Mouse (Mus musculus) hindbrain, postnatal 0 days (tissue): ENCODE measurements at regions not wholly inside any gene's neighbourhood (a gene's known extent, or its start where the extent isn't known, plus 50 kb on each side); places are given as distances from the start of the nearest gene placed in this dataset.

Experiments used
- ATAC-seq: fragments of 200-750 bp; cut with Nextera tagmentation; 2 replicates; pipeline ENCODE4 v1.8.0; 2017; ENCODE audit warnings: mild to moderate bottlenecking, moderate TSS enrichment, moderate library complexity
- DNase-seq: peaks from one replicate; pipeline ENCODE4 v3.0.0-alpha.2; 2015; ENCODE audit warnings: low spot score
- H3K27ac ChIP-seq: fragments of 300-500 bp; sonication (generic); 2 replicates; pipeline ENCODE4 v1.5.1; 2014; ENCODE audit warnings: mild to moderate bottlenecking
- H3K27me3 ChIP-seq: fragments of 300-500 bp; sonication (generic); 2 replicates; pipeline ENCODE4 v1.6.1; 2014; ENCODE audit warnings: low read length, mixed read lengths; ENCODE audit not compliant: insufficient read depth
- H3K36me3 ChIP-seq: fragments of 300-500 bp; sonication (generic); 2 replicates; pipeline ENCODE4 v1.6.1; 2014; ENCODE audit warnings: low read length, mixed read lengths; ENCODE audit not compliant: insufficient read depth
- H3K4me1 ChIP-seq: fragments of 300-500 bp; sonication (generic); 2 replicates; pipeline ENCODE4 v1.6.1; 2014; ENCODE audit warnings: antibody characterized with exemption, low read length, mixed read lengths; ENCODE audit not compliant: insufficient read depth
- H3K4me2 ChIP-seq: fragments of 300-500 bp; sonication (generic); 2 replicates; pipeline ENCODE4 v1.6.1; 2014; ENCODE audit warnings: low read depth, mild to moderate bottlenecking, low read length, moderate library complexity, mixed read lengths
- H3K4me3 ChIP-seq: fragments of 300-500 bp; sonication (generic); 2 replicates; pipeline ENCODE4 v1.5.1; 2014; ENCODE audit warnings: low read length
- H3K9ac ChIP-seq: fragments of 300-500 bp; sonication (generic); replicated peaks from 2 replicates; pipeline ENCODE4 v1.6.1; 2014; ENCODE audit warnings: mild to moderate bottlenecking, low read length, moderate library complexity, mixed read lengths
- H3K9me3 ChIP-seq: fragments of 300-500 bp; sonication (generic); 2 replicates; pipeline ENCODE4 v1.6.1; 2016; ENCODE audit warnings: low read length, mixed read lengths
- CTCF ChIP-seq: IDR thresholded peaks from 2 replicates; pipeline ENCODE4 v1.5.1; 2016; ENCODE audit warnings: antibody characterized with exemption, control low read depth, low read depth
- WGBS: fragments of 180-500 bp; shearing (Covaris S2); extraction: QIAGEN DNeasy Blood & Tissue Kit; methylation state at CpG from one replicate; pipeline ENCODE4 v1.1.7; 2014; 5-methylcytosine and 5-hydroxymethylcytosine counted together

DNA sequence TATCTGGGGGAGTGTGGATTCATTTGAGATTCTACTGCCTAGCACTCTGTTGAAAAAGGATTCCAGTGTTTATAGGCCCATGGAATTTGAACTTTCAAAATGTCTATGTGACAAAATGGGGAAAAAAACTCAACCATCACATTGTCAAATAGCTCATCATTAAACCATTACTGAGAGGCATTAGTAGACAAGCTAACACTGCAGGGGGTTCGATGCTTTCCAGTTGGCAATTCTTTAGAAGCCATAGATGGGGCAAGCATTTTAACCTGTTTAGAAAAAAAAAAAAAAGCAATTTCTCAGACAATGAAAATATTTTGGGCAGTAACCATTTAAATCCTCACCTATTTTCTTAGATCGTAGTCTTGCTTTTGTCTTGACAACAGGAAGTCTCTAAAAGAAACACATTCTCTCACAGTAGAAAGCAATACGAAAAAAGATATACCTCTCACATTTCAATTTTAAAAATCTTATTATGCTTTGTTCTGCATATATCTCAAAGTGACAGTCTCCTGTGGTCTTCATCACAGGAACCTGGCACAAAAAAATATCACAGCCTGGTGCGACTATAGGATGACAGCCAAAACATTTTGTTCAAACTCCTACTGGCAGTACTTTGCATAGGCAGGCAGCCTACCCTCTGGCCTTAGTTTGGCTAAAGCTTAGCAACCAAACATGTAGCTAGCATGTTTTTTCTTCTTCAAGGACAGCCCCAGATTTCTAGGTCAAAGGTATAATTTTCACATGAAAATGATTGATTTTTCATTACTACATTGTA lies 1787.5 kb downstream of the Pcdh19 start:
- 64% methylated on average over 4 of the region's 4 CpGs for WGBS
- Histone ChIP-seq H3K4me1 (no peaks in the 10 kb centered on the region), H3K4me3 (no peak overlapping the region), H3K27me3 (no peaks in the 10 kb centered on the region), H3K27ac (no peak overlapping the region), H3K9ac (no peak overlapping the region), H3K36me3 (no peaks in the 10 kb centered on the region), H3K4me2 (no peak overlapping the region), H3K9me3 (no peaks in the 10 kb centered on the region)
- peak; percentile 9 for DNase-seq
- peak; percentile 18; the same call in 1 of the 2 replicates for TF ChIP-seq CTCF
- ATAC-seq = no peak

- WGBS = 97% methylated on average over 1 of the region's 1 CpGs
- H3K4me2 ChIP-seq = no peak overlapping the region
- H3K4me3 ChIP-seq = no peak overlapping the region
- DNase-seq (no peak), ATAC-seq (no peak)
- H3K27me3 ChIP-seq = no peaks in the 10 kb centered on the region
- no peaks in the 10 kb centered on the region for H3K36me3 ChIP-seq
- H3K4me1 ChIP-seq = no peaks in the 10 kb centered on the region
- no peak for TF ChIP-seq CTCF
- no peaks in the 10 kb centered on the region for H3K9me3 ChIP-seq
- H3K27ac ChIP-seq = no peak overlapping the region
- no peak overlapping the region for H3K9ac ChIP-seq
These were observed 1803.7 kb downstream of the Pcdh19 start for GRCm38 (mm10) chrX:131885092-131885491.
